In the genomic region with DNA sequence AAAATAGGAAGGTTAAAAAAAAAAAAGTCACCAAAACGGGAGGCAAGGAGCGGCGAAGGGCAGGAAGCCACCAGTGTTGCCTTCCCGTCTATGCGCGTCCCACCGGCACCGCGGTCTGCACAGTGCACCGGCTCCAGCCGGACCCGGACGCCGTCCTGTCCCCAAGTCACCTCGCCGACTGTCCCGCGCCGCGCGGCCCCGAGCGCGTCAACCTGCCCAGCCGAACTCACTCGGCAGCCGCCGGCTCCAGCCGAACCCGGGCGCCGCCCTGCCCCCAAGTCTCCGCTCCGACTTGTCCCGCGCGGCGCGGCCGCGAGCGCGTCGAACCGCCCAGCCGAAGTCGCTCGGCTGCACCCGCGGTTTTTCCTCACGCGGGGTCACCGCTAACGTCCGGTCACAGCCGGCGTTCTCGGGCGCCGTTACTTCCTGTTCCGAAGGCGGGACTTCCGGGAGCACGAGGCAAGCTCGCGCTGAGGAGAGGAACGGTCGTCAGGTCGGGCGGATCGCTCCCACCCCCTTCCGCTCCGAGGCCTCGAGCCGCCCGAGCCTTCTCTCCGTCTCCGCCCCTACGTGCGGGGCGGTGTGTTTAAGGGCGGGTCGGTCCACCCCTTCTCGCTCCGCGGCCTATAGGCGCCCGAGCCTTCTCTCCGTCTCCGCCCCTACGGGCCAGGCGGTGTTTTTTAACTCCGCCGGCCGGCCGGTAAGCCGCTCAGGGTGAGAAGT, we compare ENCODE assay signal across 8 mouse cellular contexts. TPM values are rescaled to one million over a fixed set of nuclear protein-coding genes. Genes with fewer than 3 reads are reported as not detected.
DNase-seq lines count a peak whose midpoint lies in the region; ATAC-seq and TF ChIP-seq lines count a peak whose summit lies in the region.

A gene (minus strand): TSS at position 428 of the 723 bp plus-strand sequence.

- H3K4me2 ChIP-seq in heart, embryonic 11.5 days = peak within 1 kb of the TSS; percentile 55
- peak within 1 kb of the TSS; percentile 54 for H3K4me2 ChIP-seq in kidney, embryonic 16.5 days (replicated peaks; ENCODE audit: low read depth, low read length)
- H3K4me2 ChIP-seq in myocyte (ENCODE audit: low read depth) = peak within 1 kb of the TSS; percentile 75

- peak within 1 kb of the TSS; percentile 82 for H3K9ac ChIP-seq in heart, embryonic 11.5 days (ENCODE audit: low read depth, low read length)
- peak within 1 kb of the TSS; percentile 78 for H3K9ac ChIP-seq in kidney, embryonic 16.5 days (replicated peaks; ENCODE audit: low read length)
- peak within 1 kb of the TSS; percentile 72 for H3K9ac ChIP-seq in liver, adult 2 months (ENCODE audit: low read depth, low read length)

- H3ac ChIP-seq in C2C12 (ENCODE audit: control insufficient read depth, insufficient read length, low read depth) (peak within 1 kb of the TSS; percentile 79), myocyte (ENCODE audit: control insufficient read depth, insufficient read length) (peak within 1 kb of the TSS; percentile 49)

- 0 out of 2 replicates have a peak, but pooled peaks have one; percentile 41 for TF ChIP-seq POLR2A in brain, embryonic 14.5 days (IDR thresholded peaks at IDR 0.05; ENCODE audit: borderline replicate concordance, extremely low read depth, insufficient read depth, insufficient read length, poor library complexity, severe bottlenecking)
- 0 out of 2 replicates have a peak, but pooled peaks have one; percentile 24 for TF ChIP-seq POLR2A in liver, adult 2 months (IDR thresholded peaks at IDR 0.05; ENCODE audit: extremely low read depth, insufficient read depth, low read length)
- peak; percentile 50 for TF ChIP-seq POLR2A in myocyte (IDR thresholded peaks at IDR 0.05; ENCODE audit: insufficient read length, low read depth)

- WGBS in heart, embryonic 11.5 days (ENCODE audit: insufficient replicate concordance) = 19% methylated on average over 86 of the region's 97 CpGs
- 20% methylated on average over 87 of the region's 97 CpGs for WGBS in kidney, embryonic 16.5 days
- under 1% methylated on average over 68 of the region's 97 CpGs for WGBS in liver, adult 2 months

- H3K27ac ChIP-seq in heart, embryonic 11.5 days (ENCODE audit: low read depth, low read length) = peak within 1 kb of the TSS; percentile 76
- H3K27ac ChIP-seq in kidney, embryonic 16.5 days (ENCODE audit: low read length) = peak within 1 kb of the TSS; percentile 79
- peak within 1 kb of the TSS; percentile 75 for H3K27ac ChIP-seq in liver, adult 2 months (replicated peaks; ENCODE audit: insufficient read depth, low read depth, low read length)

- H3K4me3 ChIP-seq in C2C12 (ENCODE audit: insufficient read depth, poor library complexity, severe bottlenecking) = peak within 1 kb of the TSS; percentile 51
- H3K4me3 ChIP-seq in erythroblast, embryonic 14.5 days (replicated peaks) = peak within 1 kb of the TSS; percentile 85
- H3K4me3 ChIP-seq in heart, embryonic 11.5 days (ENCODE audit: low read depth, low read length) = peak within 1 kb of the TSS; percentile 58
- peak within 1 kb of the TSS; percentile 66 for H3K4me3 ChIP-seq in kidney, embryonic 16.5 days (ENCODE audit: low read length)
- H3K4me3 ChIP-seq in liver, adult 2 months (ENCODE audit: insufficient read depth, low read depth, low read length) = peak within 1 kb of the TSS; percentile 77
- peak within 1 kb of the TSS; percentile 40 for H3K4me3 ChIP-seq in myocyte

- H3K79me2 ChIP-seq in C2C12 (ENCODE audit: control insufficient read depth, insufficient read depth) (peaks cover 24% of the 10 kb centered on the region), myocyte (ENCODE audit: control insufficient read depth, insufficient read depth) (no peaks in the 10 kb centered on the region)
- no peaks in the 10 kb centered on the region for H3K79me2 ChIP-seq in liver, adult 2 months (ENCODE audit: control insufficient read depth, insufficient read depth, low read length)

- ATAC-seq in heart, embryonic 11.5 days (replicated peaks; ENCODE audit: insufficient number of reproducible peaks, low FRiP score, low TSS enrichment) = peak; percentile 99
- ATAC-seq in kidney, embryonic 16.5 days (ENCODE audit: low FRiP score, low TSS enrichment) = peak; percentile 100

- H3K36me3 ChIP-seq in C2C12 (ENCODE audit: control insufficient read depth, insufficient read depth) (peaks cover 11% of the 10 kb centered on the region), myocyte (ENCODE audit: control insufficient read depth, insufficient read depth) (peaks cover 8% of the 10 kb centered on the region)
- H3K36me3 ChIP-seq in erythroblast, embryonic 14.5 days (ENCODE audit: control insufficient read depth) = peaks cover 13% of the 10 kb centered on the region
- no peaks in the 10 kb centered on the region for H3K36me3 ChIP-seq in heart, embryonic 11.5 days (ENCODE audit: control insufficient read depth, insufficient read depth, low read length)
- no peaks in the 10 kb centered on the region for H3K36me3 ChIP-seq in kidney, embryonic 16.5 days (ENCODE audit: insufficient read depth, low read length)
- H3K36me3 ChIP-seq in liver, adult 2 months (ENCODE audit: control insufficient read depth, insufficient read depth, low read length) = peaks cover 7% of the 10 kb centered on the region
- no peaks in the 10 kb centered on the region for H3K36me3 ChIP-seq in splenic B cell, adult 2 months (ENCODE audit: control insufficient read depth, insufficient read depth, low read length, poor library complexity, severe bottlenecking)

- peak; percentile 96 for DNase-seq in brain, embryonic 14.5 days (ENCODE audit: low read depth)
- peak; percentile 82 for DNase-seq in liver, adult 2 months (ENCODE audit: extremely low read depth, low read depth, low spot score)
- peak; percentile 94 for DNase-seq in splenic B cell, adult 2 months (ENCODE audit: low read depth, low spot score)

- peaks cover 7% of the 10 kb centered on the region for H3K79me3 ChIP-seq in C2C12 (ENCODE audit: low read depth)

- H3K4me1 ChIP-seq in erythroblast, embryonic 14.5 days (ENCODE audit: control insufficient read depth) = peaks cover 13% of the 10 kb centered on the region
- H3K4me1 ChIP-seq in heart, embryonic 11.5 days (ENCODE audit: control insufficient read depth, insufficient read depth, low read length) = peaks cover 7% of the 10 kb centered on the region; the same call in 1 of the 2 replicates
- H3K4me1 ChIP-seq in kidney, embryonic 16.5 days (ENCODE audit: insufficient read depth, low read length) = peaks cover 7% of the 10 kb centered on the region; the same call in 1 of the 2 replicates
- no peaks in the 10 kb centered on the region; the same call in 1 of the 2 replicates for H3K4me1 ChIP-seq in liver, adult 2 months (ENCODE audit: control insufficient read depth, insufficient read depth, low read length)

- H3K9me3 ChIP-seq in erythroblast, embryonic 14.5 days (ENCODE audit: control insufficient read depth, low read length) = peaks cover 7% of the 10 kb centered on the region
- no peaks in the 10 kb centered on the region for H3K9me3 ChIP-seq in heart, embryonic 11.5 days (replicated peaks; ENCODE audit: control insufficient read depth, low read length)
- H3K9me3 ChIP-seq in kidney, embryonic 16.5 days (ENCODE audit: low read length) = peaks cover 2% of the 10 kb centered on the region; the same call in 1 of the 2 replicates

- H3K27me3 ChIP-seq in C2C12 (ENCODE audit: control insufficient read depth, insufficient read depth, insufficient read length) (no peaks in the 10 kb centered on the region), myocyte (ENCODE audit: control insufficient read depth, insufficient read depth, insufficient read length) (no peaks in the 10 kb centered on the region)
- H3K27me3 ChIP-seq in erythroblast, embryonic 14.5 days (ENCODE audit: control insufficient read depth) = peaks cover 4% of the 10 kb centered on the region; the same call in 1 of the 2 replicates
- H3K27me3 ChIP-seq in heart, embryonic 11.5 days (ENCODE audit: control insufficient read depth, insufficient read depth, low read length) = no peaks in the 10 kb centered on the region
- H3K27me3 ChIP-seq in kidney, embryonic 16.5 days (ENCODE audit: insufficient read depth, low read length) = no peaks in the 10 kb centered on the region; the same call in 1 of the 2 replicates
- H3K27me3 ChIP-seq in liver, adult 2 months (ENCODE audit: control insufficient read depth, insufficient read depth, low read length) = no peaks in the 10 kb centered on the region
- no peaks in the 10 kb centered on the region for H3K27me3 ChIP-seq in splenic B cell, adult 2 months (ENCODE audit: control insufficient read depth, insufficient read depth, low read length, poor library complexity, severe bottlenecking)

- no peak for TF ChIP-seq CTCF in C2C12 (IDR thresholded peaks at IDR 0.05; ENCODE audit: control insufficient read depth, insufficient read depth, insufficient read length)
- no peak for TF ChIP-seq CTCF in brain, embryonic 14.5 days (IDR thresholded peaks at IDR 0.05; ENCODE audit: borderline replicate concordance, extremely low read depth, insufficient read depth, insufficient read length)
- TF ChIP-seq CTCF in liver, adult 2 months (IDR thresholded peaks at IDR 0.05; ENCODE audit: low read depth, low read length) = no peak

TF ChIP-seq in C2C12, 6 proteins besides CTCF, POLR2A, EP300 and RAD21 (continues in another document):
- no peak for TF ChIP-seq FOSL1 (IDR thresholded peaks at IDR 0.05; ENCODE audit: insufficient read depth, low read length, poor library complexity, severe bottlenecking)
- TF ChIP-seq MYOG (IDR thresholded peaks at IDR 0.05; ENCODE audit: control insufficient read depth, extremely low read depth, insufficient read length) = no peak
- TF ChIP-seq MYOD1 (IDR thresholded peaks at IDR 0.05; ENCODE audit: control insufficient read depth, insufficient read length, low read depth) = no peak
- TF ChIP-seq CEBPB (IDR thresholded peaks at IDR 0.05; ENCODE audit: low read depth) = no peak
- TF ChIP-seq MAX (IDR thresholded peaks at IDR 0.05) = no peak

TF ChIP-seq in myocyte, 11 proteins besides CTCF, POLR2A, EP300 and RAD21 (continues in another document):
- TF ChIP-seq TCF12 (IDR thresholded peaks at IDR 0.05; ENCODE audit: insufficient read depth, poor library complexity, severe bottlenecking) (no peak), E2F4 (IDR thresholded peaks at IDR 0.05; ENCODE audit: insufficient read depth) (peak; percentile 80), MYOD1 (IDR thresholded peaks at IDR 0.05; ENCODE audit: control insufficient read depth in 1 of 3, insufficient read length in 2 of 3, low read depth in 2 of 3) (peak in 1 of 3 experiments; percentile 11), USF1 (IDR thresholded peaks at IDR 0.05; ENCODE audit: low read depth) (no peak), CEBPB (IDR thresholded peaks at IDR 0.05; ENCODE audit: insufficient read depth, poor library complexity, severe bottlenecking) (no peak), REST (IDR thresholded peaks at IDR 0.05; ENCODE audit: insufficient read depth, insufficient read length) (no peak)

RNA-seq across cellular contexts. Expression of the gene that starts here (rescaled TPM):
- 7.8 TPM for polyA plus RNA-seq in C2C12 (2012; fragmentation: generic; extraction: Trizol)
- 20.4 and 22.9 TPM in 2 replicates for polyA plus RNA-seq in brain, embryonic 14.5 days (2012; rRNA removed)
- 0.06 and 0.11 TPM in 2 replicates for polyA plus RNA-seq in erythroblast, embryonic 14.5 days (2012)
- 46.0 and 46.8 TPM in 2 replicates for polyA plus RNA-seq in heart, embryonic 11.5 days (2014; fragmentation: Nextera tagmentation; extraction: Ambion mirVana)
- polyA plus RNA-seq in kidney, embryonic 16.5 days (2015; fragmentation: Nextera tagmentation; extraction: Ambion mirVana) = 29.0 and 31.6 TPM in 2 replicates
- total RNA-seq in liver, adult 2 months (2014; rRNA removed) = 9.3 and 9.6 TPM in 2 replicates
- polyA plus RNA-seq in liver, adult 2 months (2012; rRNA removed) = 4.9 and 5.0 TPM in 2 replicates
- 8.5 TPM for polyA plus RNA-seq in myocyte (2012; fragmentation: generic; extraction: Trizol)

Comparison
In these comparisons a context has a peak if more than half of its experiments do, and no peak if none do; other contexts are left out.
1. Peak in every context shown above with its lines: DNase-seq, ATAC-seq, H3K4me3 ChIP-seq and H3K27ac ChIP-seq.